Comparison of ENCODE assay signal across 9 mouse cellular contexts in the genomic region with DNA sequence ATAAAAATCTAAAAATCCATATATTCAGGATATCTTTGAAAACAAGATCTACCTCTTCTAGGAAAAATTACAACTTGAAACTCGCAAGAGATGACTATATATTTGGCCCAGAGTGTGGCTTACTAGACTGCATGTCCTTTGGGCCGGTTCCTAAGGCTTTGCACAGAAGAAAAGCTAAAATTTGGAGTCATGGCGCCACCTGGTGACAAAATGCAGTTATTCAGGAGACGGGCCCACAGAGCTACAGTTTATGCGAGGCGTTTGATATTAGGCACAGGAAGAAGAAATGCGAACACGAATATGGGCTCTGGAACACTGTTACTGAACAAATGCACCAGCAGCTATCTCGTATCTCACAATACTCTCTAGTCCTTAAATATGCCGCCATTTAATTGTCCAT. TPM values are rescaled to one million over a fixed set of nuclear protein-coding genes. Genes with fewer than 3 reads are reported as not detected.
DNase-seq lines count a peak whose midpoint lies in the region; ATAC-seq and TF ChIP-seq lines count a peak whose summit lies in the region.
"Had no signal": no experiment of that assay in that cellular context is flagged by ENCODE, and none has a peak within 500 bp of the region (broad histone marks: within the 10 kb centered on the region; RNA-seq: fewer than 3 reads in every experiment).

No protein-coding gene starts in this region.

- peaks cover 7% of the 10 kb centered on the region for H3K27me3 ChIP-seq in kidney, embryonic 14.5 days (ENCODE audit: control insufficient read depth, insufficient read depth, low read length)
- H3K27me3 ChIP-seq in limb, embryonic 14.5 days (ENCODE audit: control insufficient read depth, insufficient read depth, low read length), result no peaks in the 10 kb centered on the region
- no peaks in the 10 kb centered on the region for H3K27me3 ChIP-seq in thymus, adult 2 months (ENCODE audit: control insufficient read depth, insufficient read depth, low read length)
- H3K27me3 ChIP-seq: embryonic facial prominence, embryonic 15.5 days had no signal

- no peak overlapping the region for H3K4me3 ChIP-seq in kidney, embryonic 14.5 days (ENCODE audit: low read length)
- no peak overlapping the region for H3K4me3 ChIP-seq in limb, embryonic 14.5 days (replicated peaks; ENCODE audit: low read length)
- no peak overlapping the region for H3K4me3 ChIP-seq in thymus, adult 2 months (ENCODE audit: control insufficient read depth, insufficient read depth, low read length)

- no peaks in the 10 kb centered on the region for H3K36me3 ChIP-seq in kidney, embryonic 14.5 days (ENCODE audit: control insufficient read depth, insufficient read depth, low read length)
- no peaks in the 10 kb centered on the region for H3K36me3 ChIP-seq in limb, embryonic 14.5 days (ENCODE audit: control insufficient read depth, insufficient read depth, low read length)
- no peaks in the 10 kb centered on the region for H3K36me3 ChIP-seq in thymus, adult 2 months (ENCODE audit: control insufficient read depth, insufficient read depth, low read length)
- H3K36me3 ChIP-seq: embryonic facial prominence, embryonic 15.5 days had no signal

- TF ChIP-seq CTCF in thymus, adult 2 months (IDR thresholded peaks at IDR 0.05; ENCODE audit: borderline replicate concordance, control insufficient read depth, extremely low read depth, insufficient read depth, low read length, poor library complexity), result no peak

- 5% methylated on average over 10 of the region's 10 CpGs for WGBS in kidney, embryonic 14.5 days
- 4% methylated on average over 10 of the region's 10 CpGs for WGBS in limb, embryonic 14.5 days
- WGBS in thymus, adult 2 months, result 4% methylated on average over 10 of the region's 10 CpGs

- H3K9ac ChIP-seq in kidney, embryonic 14.5 days (ENCODE audit: low read depth, low read length), result no peak overlapping the region
- no peak overlapping the region for H3K9ac ChIP-seq in limb, embryonic 14.5 days (ENCODE audit: low read depth, low read length, severe bottlenecking)
- H3K9ac ChIP-seq: embryonic facial prominence, embryonic 15.5 days had no signal

- H3K4me2 ChIP-seq in kidney, embryonic 14.5 days (replicated peaks; ENCODE audit: low read depth, low read length), result no peak overlapping the region
- no peak overlapping the region for H3K4me2 ChIP-seq in limb, embryonic 14.5 days (replicated peaks; ENCODE audit: low read depth, low read length, severe bottlenecking)

- no peak for TF ChIP-seq POLR2A in limb, embryonic 14.5 days (IDR thresholded peaks at IDR 0.05; ENCODE audit: borderline replicate concordance, extremely low read depth, insufficient read depth, insufficient read length)
- no peak for TF ChIP-seq POLR2A in thymus, adult 2 months (IDR thresholded peaks at IDR 0.05; ENCODE audit: control insufficient read depth, extremely low read depth, insufficient read depth, low read length, poor library complexity)

- no peak for ATAC-seq in kidney, embryonic 14.5 days (ENCODE audit: low FRiP score, low TSS enrichment)
- ATAC-seq in cerebellum, adult (ENCODE audit: insufficient number of reproducible peaks, low FRiP score, low TSS enrichment), result peak; percentile 52; the same call in 1 of the 2 replicates
- ATAC-seq in frontal cortex, adult (ENCODE audit: low TSS enrichment), result peak; percentile 55
- peak; percentile 55; the same call in 1 of the 2 replicates for ATAC-seq in limb, embryonic 14.5 days (ENCODE audit: low FRiP score, low read depth)

- no peak overlapping the region for H3K27ac ChIP-seq in kidney, embryonic 14.5 days (ENCODE audit: low read depth, low read length)
- H3K27ac ChIP-seq in limb, embryonic 14.5 days (replicated peaks; ENCODE audit: low read depth, low read length), result no peak overlapping the region
- H3K27ac ChIP-seq in thymus, adult 2 months (ENCODE audit: control insufficient read depth, insufficient read depth, low read length), result no peak overlapping the region
- H3K27ac ChIP-seq: embryonic facial prominence, embryonic 15.5 days had no signal

- peak; percentile 86 for DNase-seq in kidney, adult 18-20 months
- DNase-seq in kidney, adult 8-10 months, result peak; percentile 76 to 91
- DNase-seq in limb, embryonic 14.5 days (ENCODE audit: low spot score), result peak; percentile 87
- DNase-seq in ovary, adult 18-20 months (ENCODE audit: low spot score), result peak; percentile 34
- peak; percentile 75 for DNase-seq in thymus, adult 2 months

- H3K4me1 ChIP-seq in kidney, embryonic 14.5 days (ENCODE audit: control insufficient read depth, insufficient read depth, low read length), result peaks cover 12% of the 10 kb centered on the region; the same call in 1 of the 2 replicates
- peaks cover 9% of the 10 kb centered on the region for H3K4me1 ChIP-seq in limb, embryonic 14.5 days (ENCODE audit: control insufficient read depth, insufficient read depth, low read length)
- H3K4me1 ChIP-seq in thymus, adult 2 months (replicated peaks; ENCODE audit: control insufficient read depth, insufficient read depth, low read length), result peaks cover 11% of the 10 kb centered on the region

- H3K9me3 ChIP-seq in kidney, embryonic 14.5 days (ENCODE audit: control insufficient read depth, low read length), result no peaks in the 10 kb centered on the region
- no peaks in the 10 kb centered on the region for H3K9me3 ChIP-seq in limb, embryonic 14.5 days (ENCODE audit: control insufficient read depth, low read length)
- H3K9me3 ChIP-seq: embryonic facial prominence, embryonic 15.5 days had no signal

RNA-seq across cellular contexts. Expression of gene Cyp24a1, which starts 10.8 kb away (rescaled TPM):
- polyA plus RNA-seq in kidney, embryonic 14.5 days (2014; fragmentation: Nextera tagmentation; extraction: Ambion mirVana), result 0.09 and 0.23 TPM in 2 replicates
- polyA plus RNA-seq in limb, embryonic 14.5 days (2012; rRNA removed), result 0.03 TPM in 2 replicates
- polyA plus RNA-seq in limb, embryonic 14.5 days (2014; fragmentation: Nextera tagmentation; extraction: Ambion mirVana), result not detected in 2 replicates
- polyA plus RNA-seq in thymus, adult 2 months (2012; rRNA removed), result 0.04 TPM in 2 replicates

RNA-seq across cellular contexts. Expression of gene Pfdn4, which starts 11.5 kb away (rescaled TPM):
- polyA plus RNA-seq in kidney, embryonic 14.5 days (2014; fragmentation: Nextera tagmentation; extraction: Ambion mirVana), result 102 and 154 TPM in 2 replicates
- polyA plus RNA-seq in limb, embryonic 14.5 days (2012; rRNA removed), result 29.5 and 45.0 TPM in 2 replicates
- 77.0 and 82.6 TPM in 2 replicates for polyA plus RNA-seq in limb, embryonic 14.5 days (2014; fragmentation: Nextera tagmentation; extraction: Ambion mirVana)
- 10.8 and 12.0 TPM in 2 replicates for polyA plus RNA-seq in thymus, adult 2 months (2012; rRNA removed)

Comparison
In these comparisons a context has a peak if more than half of its experiments do, and no peak if none do; other contexts are left out.
1. DNase-seq: peak in every context shown above with its lines; median percentile 87 in limb, embryonic 14.5 days; 86 in kidney, adult 18-20 months; 84 in kidney, adult 8-10 months; 75 in thymus, adult 2 months; 34 in ovary, adult 18-20 months.